Mouse (Mus musculus): ENCODE data around the gene Cenpj.

Gene Cenpj

DNA sequence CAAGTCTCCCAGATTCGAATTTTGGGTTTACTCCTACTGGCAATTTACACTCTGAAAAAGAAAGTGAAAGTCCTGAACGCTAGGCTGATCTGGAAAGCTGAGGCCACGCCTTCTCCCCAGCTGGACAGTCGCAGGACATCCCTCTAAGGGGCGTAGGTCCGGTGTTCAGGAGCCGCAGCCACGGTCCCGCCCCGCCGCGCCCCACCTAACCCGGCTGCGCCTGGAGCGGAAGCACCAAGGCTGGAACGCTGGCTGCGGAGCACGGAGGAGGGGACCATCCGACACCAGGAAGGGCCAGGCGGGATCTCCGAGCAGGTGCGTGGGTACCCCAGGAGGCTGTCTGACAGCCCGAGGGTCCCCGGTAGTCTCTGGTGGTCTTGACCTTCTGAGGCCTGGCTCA is at the start of gene Cenpj, which contains the start of gene Parp4:
Cenpj (minus strand) TSS at position 10 of the 400 bp plus-strand sequence.
Parp4 (plus strand) TSS at position 204 of the 400 bp plus-strand sequence.
- peak; percentile 90 for DNase-seq (ENCODE audit: low spot score)

DNA sequence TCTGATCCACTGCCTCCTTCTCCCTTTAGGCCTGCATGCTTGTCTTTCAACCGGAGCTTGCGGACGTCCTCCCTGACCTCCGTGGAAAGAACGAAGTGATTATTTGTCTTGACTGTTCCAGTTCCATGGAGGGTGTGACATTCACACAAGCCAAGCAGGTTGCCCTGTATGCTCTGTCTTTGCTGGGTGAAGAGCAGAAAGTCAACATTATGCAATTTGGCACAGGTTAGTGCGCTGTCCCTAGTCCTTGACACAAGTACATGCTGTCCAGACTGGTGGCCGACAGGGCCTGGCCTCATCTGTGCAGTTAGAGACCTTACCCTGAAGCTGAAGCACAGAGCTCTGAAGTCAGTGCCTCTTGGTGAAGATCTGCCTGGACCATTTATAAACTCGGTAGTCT is 45.2 kb upstream of the Cenpj start:
- DNase-seq (ENCODE audit: low spot score) = no peak

DNA sequence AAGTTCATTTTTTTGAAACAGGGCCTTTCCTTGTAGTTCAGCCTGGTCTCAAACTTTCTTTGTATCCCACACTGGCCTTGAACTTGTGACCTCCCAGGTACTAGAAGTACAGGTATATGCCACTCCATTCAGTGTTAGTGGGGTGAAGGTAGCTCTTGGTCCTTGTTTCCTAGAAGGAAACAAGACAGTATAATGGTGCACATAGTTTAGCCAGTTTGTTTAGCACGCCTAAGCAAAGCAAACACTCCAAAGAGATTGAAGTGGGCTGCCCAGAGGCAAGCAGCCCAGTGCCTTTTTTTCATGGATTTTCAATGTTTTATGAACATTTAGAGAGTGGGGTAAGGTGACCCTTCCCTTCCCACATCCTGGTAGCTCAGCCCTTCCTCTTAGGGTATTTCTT is 42.2 kb upstream of the Cenpj start:
- DNase-seq (ENCODE audit: low spot score) = no peak

DNA sequence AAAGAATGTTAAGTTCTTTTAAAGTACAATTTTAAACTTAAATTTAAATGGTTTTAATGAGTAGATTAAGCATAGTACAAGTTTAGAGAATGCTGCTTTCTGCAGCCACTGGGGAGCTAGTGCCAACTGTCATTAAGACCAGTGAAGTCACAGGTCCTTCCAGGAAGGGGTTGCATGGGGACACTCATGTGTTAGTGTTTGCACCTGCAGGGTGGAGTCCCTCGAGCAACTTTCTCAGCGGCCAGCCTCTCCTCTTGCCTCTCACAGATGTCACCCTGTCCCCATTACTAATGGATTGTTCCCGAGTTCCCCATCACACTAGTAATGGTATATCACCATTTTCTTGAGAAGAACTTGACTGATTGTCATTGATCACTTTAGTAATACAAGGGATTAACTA is 38.0 kb upstream of the Cenpj start:
- no peak for DNase-seq (ENCODE audit: low spot score)

DNA sequence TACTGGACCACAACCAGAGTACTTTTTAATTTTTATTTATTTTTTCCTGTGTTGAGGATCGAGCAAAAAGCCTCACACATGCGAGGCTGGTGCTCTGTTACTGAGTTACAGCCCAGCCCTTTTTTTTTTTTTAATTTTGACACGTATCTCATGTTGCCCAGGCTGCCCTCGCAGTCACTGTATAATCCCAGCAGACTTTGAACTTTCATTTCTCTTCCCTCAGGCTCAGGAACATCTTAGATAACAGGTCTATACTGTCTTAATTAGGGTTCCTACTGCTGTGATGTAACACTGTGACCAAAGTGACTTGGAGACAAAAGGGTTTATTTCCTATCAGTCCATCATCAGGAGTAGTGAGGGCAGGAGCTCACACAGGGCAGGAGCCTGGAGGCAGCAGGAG is 29.9 kb upstream of the Cenpj start:
- no peak for DNase-seq (ENCODE audit: low spot score)

DNA sequence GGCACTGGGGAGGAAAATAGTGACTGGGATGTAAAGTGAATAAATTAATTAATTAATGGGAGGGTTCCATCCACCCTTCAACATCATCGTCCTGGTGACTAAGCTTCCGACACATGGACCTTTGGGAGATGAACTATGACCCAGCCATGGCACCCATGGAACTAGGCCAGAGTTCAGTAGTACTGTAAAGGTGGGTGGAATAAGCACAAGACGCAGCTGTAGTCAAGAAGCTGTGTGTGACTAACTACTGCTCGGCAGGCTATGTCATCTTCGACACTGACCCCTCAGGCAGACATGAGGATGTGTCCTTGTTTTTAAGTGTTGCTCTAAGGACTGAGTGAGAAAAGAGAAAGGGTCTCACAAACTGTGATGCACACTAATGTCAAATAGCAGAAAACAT is 29.2 kb upstream of the Cenpj start:
- no peak for DNase-seq (ENCODE audit: low spot score)

DNA sequence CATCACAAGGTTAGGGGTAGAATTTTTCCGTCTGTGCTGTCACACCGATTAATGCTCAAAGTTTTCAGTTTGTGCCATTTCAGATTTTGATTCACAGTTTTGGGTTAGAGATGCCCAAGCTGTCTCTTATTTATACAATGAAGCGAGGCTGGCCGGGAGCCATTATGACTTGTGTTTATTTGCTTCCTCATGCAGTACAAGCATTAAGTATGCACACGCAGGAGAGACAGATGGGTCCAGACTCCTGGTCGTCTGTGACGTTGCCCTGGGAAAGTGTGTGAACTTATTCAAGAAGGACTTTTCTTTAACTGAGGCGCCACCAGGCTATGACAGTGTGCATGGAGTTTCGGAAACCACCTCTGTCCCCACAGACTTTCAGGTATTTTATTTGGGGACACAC is 26.8 kb upstream of the Cenpj start:
- no peak for DNase-seq (ENCODE audit: low spot score)

DNA sequence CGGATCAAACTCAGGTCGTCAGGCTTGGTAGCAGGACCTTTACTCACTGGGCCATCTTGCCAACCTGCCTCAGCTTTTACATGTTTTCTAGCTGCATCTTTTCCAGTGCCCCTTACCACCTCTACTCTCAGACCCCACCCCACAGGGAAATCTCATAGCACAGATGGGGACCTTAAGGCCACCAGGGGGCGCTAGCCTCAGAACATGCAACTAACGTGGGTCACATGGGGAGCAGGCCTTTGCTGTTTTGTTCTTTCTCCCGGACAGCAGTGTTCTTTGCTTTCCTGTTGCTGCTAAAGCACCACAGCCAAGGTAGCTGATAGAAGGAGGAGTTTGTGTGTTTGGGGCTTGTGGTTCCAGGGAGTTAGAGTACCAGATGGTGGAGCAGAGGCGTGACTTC is 23.5 kb upstream of the Cenpj start:
- DNase-seq (ENCODE audit: low spot score) = peak; percentile 49

DNA sequence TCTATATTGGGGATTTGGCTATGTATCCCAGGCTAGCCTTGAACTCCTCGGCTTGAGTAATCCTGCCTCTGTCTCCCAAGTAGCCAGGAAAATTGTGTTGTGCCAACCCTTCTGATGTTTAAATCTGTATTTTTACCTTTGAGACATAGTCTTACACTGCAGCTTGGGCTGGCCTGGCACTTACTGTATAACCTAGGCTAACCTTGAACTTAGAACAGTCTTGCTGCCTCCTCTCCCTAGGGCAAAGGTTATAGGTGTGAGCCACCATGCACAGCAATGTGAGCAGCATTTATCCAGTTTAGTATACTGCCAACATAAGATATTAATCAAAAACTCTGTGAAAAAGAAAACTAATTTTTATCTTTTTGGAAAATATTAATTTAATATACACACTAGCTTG is 19.6 kb upstream of the Cenpj start:
- no peak for DNase-seq (ENCODE audit: low spot score)

DNA sequence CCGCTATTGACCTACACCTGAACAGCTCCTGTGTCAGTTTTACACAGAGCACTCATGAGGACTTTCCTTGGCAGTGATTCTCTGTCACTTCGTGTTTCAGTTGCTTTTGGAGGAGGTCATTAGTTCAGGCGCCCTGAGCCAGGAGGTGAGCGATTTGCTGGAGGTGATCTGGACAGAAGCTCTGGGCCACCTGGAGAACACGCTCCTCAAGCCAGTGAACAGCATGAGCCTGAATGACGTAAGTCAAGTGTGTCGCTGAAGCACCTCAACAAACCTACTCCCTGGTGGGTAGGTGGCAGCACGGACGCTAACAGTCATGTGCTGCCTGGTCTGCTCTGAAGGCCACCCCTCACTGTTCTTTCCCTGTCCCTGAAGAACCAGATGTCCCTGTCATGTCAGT is 17.0 kb upstream of the Cenpj start:
- no peak for DNase-seq (ENCODE audit: low spot score)

DNA sequence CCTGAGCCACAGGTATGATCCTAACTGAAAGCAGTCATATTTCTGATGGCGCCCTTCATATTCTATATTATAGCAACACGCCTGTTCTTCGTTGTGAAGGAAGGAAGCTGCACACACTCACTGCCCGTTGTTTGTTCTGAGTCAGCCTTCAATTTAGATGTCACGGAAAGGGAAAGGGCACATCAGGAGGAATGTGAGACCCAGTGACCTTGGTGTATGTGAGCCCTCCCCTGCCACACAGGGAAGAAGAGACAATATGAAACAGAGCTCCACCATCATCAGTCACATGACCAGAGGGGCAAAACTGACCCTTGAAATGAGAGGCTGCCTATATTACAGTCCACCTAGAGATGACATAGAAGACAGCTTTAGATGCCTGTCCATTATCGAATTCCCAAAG is 7.1 kb upstream of the Cenpj start:
- no peak for DNase-seq (ENCODE audit: low spot score)

DNA sequence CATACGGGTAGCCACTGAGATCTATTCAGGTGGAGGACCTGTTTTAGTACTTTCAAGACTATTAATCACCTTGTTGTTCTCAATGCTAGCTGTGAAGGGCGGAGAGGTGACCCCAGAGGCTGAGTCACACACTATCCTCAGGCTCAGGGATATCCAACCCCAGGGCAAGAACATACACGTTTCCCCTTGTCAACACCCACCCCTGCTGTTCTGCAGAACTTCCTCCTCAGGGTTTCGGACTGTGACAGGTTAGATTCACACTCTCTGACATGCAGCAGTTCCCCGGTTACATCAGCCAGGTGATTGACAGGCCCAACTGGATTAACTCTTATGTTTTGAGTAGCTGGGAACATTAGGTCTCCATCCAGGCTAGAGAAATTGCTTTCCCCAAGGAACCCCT is 5.9 kb upstream of the Cenpj start:
- DNase-seq (ENCODE audit: low spot score) = no peak

DNA sequence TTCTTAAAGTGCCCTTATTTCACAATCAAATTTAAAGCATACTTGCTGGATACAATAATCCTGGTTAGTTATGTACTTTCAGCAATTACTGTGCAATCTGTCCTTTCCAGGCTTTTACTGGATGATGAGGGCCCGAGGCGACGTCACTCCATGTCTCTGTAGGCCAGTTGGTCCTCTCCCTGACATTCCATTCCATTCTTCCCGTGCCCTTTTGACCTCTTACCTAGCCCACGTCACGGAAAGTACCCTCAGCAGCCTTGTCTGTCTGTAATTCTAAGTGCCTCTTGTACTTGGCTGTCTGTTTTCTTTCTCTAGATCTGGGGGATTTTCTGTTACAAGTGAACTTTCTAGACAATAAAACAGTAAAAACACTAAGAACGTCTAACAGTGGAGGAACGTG is 3.8 kb upstream of the Cenpj start:
- no peak for DNase-seq (ENCODE audit: low spot score)

DNA sequence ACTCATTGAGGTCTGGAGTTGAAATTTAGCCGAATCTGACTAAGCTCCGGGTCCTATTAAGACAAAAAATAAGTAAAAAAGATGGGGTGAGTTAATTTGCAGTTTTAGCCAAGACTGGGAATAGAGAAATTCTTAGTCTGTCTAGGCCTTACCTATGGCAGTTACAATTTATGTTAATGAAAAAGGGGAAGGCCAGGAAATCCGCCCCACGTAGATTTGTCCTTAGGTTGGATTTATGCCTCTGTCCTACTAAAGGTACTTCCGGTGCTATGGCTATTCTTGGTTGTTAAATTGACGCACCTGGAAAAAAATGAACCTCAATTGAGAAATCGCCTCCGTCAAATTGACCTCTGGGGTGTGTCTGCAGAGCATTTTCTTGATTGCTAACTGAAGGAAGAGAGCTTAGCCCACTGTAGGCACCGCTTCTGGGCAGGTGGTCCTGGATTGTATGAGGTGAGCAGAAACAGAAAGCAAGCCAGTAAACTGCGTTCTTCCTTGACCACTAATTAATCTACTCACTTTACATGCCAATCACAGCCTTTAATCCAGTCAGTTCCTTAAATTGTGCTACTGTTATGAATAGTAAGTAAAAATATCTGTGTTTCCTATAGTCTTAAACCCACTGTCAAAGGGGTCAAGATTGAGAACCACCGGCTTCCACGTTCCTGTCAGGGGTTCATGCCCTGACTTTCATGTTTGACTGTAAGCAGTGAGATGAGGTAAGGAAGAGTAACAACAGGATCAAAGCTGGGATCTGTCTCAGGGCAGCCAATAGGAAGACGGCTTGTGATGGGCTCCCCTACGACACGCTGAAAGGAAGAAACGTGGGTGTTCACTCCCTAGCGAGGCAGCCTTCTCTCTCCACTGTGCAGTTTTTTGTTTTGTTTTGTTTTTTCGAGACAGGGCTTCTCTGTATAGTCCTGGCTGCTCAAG is 1.0 kb upstream of the Cenpj start:
- DNase-seq (ENCODE audit: low spot score) = no peak

DNA sequence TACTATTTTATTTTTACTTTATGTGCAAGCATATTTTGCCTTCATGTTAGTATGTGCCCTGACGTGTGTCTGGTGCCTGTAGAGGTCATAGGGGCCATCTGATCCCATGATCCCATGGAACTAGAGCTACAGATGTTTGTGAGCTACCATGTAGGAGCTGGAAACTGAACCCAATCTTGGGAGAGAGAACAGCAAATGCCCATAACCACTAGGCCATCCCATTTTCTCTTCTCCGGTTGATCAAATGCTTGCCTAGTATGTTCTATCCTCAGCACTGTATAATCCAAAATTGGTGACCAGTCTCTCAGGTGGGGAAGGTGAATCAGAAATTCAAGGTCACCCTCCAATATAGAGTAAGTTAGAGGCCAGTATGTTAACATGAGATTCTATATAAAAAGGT is 2.7 kb downstream of the Cenpj start:
- no peak for DNase-seq (ENCODE audit: low spot score)

DNA sequence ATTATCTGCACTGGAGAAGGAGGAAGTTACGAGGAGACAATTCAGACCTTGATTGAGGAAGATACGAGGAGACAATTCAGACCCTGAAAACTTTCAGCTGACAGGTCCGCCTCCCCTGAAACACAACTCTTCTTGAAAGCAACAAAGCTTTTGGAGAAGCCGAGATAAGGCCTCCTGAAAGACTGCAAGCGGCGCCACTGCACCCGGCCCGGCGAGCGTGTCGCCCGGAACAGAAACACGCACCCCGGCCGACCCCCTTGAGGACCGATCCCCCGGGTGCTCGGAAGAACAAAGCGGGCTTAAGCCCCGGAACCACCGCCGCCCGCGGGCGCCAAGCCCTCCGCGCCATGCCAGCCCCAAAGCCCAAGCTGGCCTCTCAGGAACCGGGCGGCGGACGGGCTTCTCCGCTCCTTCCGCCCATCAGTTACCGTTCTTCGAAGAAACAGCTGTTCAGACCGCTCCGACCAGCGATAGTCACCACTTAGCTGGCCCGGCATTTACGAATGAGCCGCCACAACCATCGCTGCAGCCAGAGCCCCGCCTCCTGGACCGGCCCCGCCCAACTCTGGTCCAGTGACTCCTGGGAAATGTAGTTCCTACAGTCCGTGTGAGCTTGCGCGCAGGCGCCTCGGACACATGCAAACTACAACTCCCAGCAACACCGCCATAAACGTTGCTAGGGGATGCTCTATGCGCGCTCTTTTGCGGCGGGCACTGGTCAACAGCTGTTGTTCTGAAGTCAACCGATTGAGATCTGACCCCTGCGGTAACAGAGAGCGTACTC is 3.7 kb downstream of the Cenpj start:
- DNase-seq (ENCODE audit: low spot score) = peak; percentile 94

DNA sequence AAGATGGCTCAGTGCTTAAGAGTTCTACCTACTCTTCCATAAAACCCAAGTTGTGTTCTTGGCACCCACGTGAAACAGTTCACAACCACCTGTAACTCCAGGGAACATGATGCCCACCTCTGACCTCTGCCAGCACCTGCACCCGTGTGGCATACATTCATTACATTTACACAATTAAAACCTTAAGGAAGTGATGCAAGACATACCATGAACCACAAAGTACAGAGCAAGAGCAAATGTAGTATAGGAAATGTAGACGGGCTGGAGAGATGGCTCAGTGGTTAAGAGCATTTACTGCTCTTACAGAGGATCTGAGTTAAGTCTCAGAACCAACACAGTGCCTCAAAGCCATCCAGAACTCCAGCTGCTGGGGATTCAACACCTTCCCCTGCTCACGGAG is 6.2 kb downstream of the Cenpj start:
- no peak for DNase-seq (ENCODE audit: low spot score)

DNA sequence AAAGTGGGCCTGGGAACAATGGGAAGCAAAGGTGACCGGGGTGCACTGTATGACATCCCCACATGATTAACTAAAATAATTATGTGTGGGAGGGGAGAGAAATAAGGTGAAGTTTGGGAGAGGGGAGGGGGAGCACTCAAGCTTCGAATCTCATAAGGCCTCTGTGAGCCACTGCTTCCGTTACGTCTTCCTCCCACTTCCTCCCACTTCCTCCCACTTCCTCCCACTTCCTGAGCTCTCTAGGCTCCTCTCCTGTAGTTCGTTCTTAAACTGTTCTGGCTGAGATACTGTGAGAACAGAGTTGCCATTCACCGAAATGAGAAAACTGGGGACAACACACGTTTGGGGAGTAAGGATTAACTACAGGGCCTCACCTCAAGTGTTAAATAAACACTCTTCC is 7.7 kb downstream of the Cenpj start:
- DNase-seq (ENCODE audit: low spot score) = no peak

DNA sequence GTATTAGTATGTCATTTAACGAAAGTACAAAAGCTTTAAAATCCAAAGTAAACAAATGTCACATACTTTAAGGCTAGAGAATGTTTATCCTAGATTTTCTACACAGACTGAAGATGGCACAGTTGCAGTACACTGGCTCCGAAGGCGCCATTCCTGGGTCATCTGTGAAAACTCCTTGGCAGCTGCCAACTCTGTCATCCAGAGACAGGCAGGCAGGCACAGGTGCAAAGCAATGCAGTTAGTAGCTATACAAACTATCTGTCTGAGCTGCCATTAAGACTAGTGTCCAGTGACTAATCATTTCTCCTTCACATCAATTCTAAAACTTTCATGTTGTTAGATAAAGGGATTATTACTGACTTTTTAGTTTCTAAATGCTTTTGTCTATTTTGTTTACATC is 16.1 kb downstream of the Cenpj start:
- DNase-seq (ENCODE audit: low spot score) = no peak

DNA sequence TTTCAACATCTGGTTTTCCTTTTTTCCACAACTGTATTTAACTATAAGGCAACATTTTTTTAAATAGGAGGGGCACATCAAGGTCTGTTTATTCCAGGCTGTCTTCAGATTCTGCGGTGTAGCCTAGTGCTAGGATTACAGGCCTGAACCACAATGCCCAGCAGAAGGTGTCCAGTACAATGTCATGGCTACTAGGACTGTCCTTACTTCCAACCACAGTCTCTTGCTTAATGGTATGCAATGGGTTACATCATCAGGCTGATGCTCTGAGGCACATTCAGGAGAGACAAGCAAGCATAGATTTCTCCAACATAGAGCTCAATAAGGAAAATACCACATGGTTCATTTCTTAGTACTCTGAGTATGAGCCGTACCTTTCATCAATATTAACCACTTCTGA is 20.5 kb downstream of the Cenpj start:
- DNase-seq (ENCODE audit: low spot score) = no peak

DNA sequence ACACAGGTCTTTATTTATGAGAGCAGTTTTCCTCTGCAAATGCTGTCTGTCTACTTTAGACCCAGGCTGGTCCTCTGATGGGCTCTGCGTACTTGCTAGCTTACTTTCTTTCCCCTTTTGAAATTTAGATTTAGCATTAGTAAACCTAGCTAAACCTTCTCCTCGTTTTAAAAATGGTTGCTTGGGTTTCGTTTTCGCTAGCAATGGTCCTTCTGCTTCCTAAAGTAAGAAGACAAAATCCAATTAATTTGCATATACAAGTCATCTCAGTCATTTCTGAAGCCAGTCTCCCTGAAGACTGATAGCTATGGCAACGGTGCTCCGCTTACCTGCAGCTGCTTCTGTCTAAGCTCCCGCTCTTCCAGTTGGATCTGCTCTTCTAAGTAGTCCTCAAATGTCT is 21.9 kb downstream of the Cenpj start:
- DNase-seq (ENCODE audit: low spot score) = no peak

DNA sequence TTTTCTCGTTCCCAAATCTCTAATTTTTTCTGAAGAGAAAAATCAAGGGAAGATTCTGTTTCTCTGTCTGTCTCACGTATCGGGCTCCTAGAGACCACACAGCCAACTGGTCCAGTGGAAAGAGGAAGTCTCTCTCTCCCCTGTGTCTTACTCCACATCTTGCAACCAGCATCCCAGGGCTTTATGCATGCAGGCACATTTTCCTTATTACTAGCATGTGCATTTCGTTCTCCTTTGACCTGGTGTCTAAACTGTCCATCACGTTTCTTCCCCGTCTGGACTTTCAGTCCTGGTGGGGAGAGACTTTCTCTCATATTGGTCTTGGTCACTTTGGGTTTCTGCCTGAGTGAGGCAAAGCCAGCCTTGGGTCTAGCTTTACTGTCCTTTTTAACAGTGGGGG is 22.3 kb downstream of the Cenpj start:
- DNase-seq (ENCODE audit: low spot score) = no peak

DNA sequence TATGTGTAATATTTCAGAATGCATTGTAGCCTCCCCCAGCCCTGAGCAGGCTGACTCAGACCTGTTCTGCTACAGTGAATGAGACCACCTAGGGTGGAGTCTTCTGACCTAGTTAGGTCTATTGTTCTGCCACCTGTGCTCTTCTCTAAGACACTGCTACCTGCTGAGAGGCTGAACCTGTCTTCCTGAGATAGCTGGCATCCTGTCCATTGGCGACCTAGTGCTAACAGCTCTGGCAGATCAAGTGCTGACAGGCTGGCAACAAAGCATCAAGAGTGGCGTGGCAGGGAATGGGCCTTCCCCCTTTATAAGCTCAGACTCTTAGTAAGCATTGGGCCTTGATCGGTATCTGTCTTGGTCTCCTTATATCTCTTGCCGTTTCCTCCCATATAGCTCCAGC is 24.3 kb downstream of the Cenpj start:
- DNase-seq (ENCODE audit: low spot score) = no peak
